Mouse (Mus musculus) ES-Bruce4 (cell line): Measurements from ENCODE around the gene Traf7. TPM values are rescaled to one million over a fixed set of nuclear protein-coding genes. Genes with fewer than 3 reads are reported as not detected.

Source experiments
- H3K27ac ChIP-seq: 2 replicates; pipeline ENCODE4 v1.5.1; 2012; ENCODE audit warnings: low read length, inconsistent platforms; ENCODE audit not compliant: insufficient read depth
- H3K27me3 ChIP-seq: 2 replicates; pipeline ENCODE4 v1.6.1; 2012; ENCODE audit warnings: mild to moderate bottlenecking, low read length, inconsistent platforms; ENCODE audit not compliant: control insufficient read depth, poor library complexity, insufficient read depth, severe bottlenecking
- H3K36me3 ChIP-seq: 2 replicates; pipeline ENCODE4 v1.6.1; 2012; ENCODE audit warnings: inconsistent platforms, mild to moderate bottlenecking, low read length, moderate library complexity; ENCODE audit not compliant: control insufficient read depth, poor library complexity, insufficient read depth, severe bottlenecking
- H3K4me1 ChIP-seq: one replicate; pipeline ENCODE4 v1.8.1; 2011; ENCODE audit warnings: low read length; ENCODE audit not compliant: control insufficient read depth, insufficient read depth
- H3K4me3 ChIP-seq: 2 replicates; pipeline ENCODE4 v1.5.1; 2011; ENCODE audit warnings: low read depth, mild to moderate bottlenecking, low read length
- H3K9ac ChIP-seq: 2 replicates; pipeline ENCODE4 v1.6.1; 2012; ENCODE audit warnings: low read depth, mild to moderate bottlenecking, inconsistent platforms; ENCODE audit not compliant: poor library complexity, severe bottlenecking
- H3K9me3 ChIP-seq: replicated peaks from 2 replicates; pipeline ENCODE4 v1.6.1; 2012; ENCODE audit warnings: mild to moderate bottlenecking, low read length, inconsistent platforms; ENCODE audit not compliant: control insufficient read depth, poor library complexity, insufficient read depth, severe bottlenecking
- CTCF ChIP-seq: IDR thresholded peaks from one replicate; pipeline ENCODE4 v1.8.1; 2011; ENCODE audit warnings: low read depth, low read length
- EP300 ChIP-seq: IDR thresholded peaks from 2 replicates; pipeline ENCODE4 v1.6.1; 2011; ENCODE audit warnings: low read depth, low read length; ENCODE audit not compliant: insufficient read depth
- POLR2A ChIP-seq: IDR thresholded peaks from one replicate; pipeline ENCODE4 v1.8.1; 2011; ENCODE audit warnings: low read length; ENCODE audit not compliant: insufficient read depth
- polyA plus RNA-seq: library from polyadenylated mRNA; stranded (reverse); fragments of >200 nt; gene quantifications from 2 replicates; pipeline ENCODE4 v1.2.4, GENCODE M21; 2011; ENCODE audit warnings: low read depth; ENCODE audit not compliant: missing spikeins, insufficient read depth, insufficient read length

Gene Traf7
- polyA plus RNA-seq, 1 experiment = 145 TPM

- Histone ChIP-seq H3K27me3 (no peaks in the 10 kb centered on the region), H3K9ac (no peak overlapping the region), H3K4me3 (no peak overlapping the region), H3K4me1 (no peaks in the 10 kb centered on the region), H3K36me3 (peaks cover 27% of the 10 kb centered on the region), H3K9me3 (no peaks in the 10 kb centered on the region), H3K27ac (no peak overlapping the region)
- TF ChIP-seq CTCF = no peak
- no peak for TF ChIP-seq POLR2A
- no peak for TF ChIP-seq EP300
Measured at GRCm38 (mm10) chr17:24531064-24531463, 3.3 kb upstream of the Traf7 start.

GRCm38 (mm10) chr17:24530361-24531050, 2.8 kb upstream of the Traf7 start:
- H3K27ac ChIP-seq = peak overlapping the region; percentile 96; the same call in 1 of the 2 replicates
- H3K9ac ChIP-seq = peak overlapping the region; percentile 98
- H3K4me3 ChIP-seq = peak overlapping the region; percentile 99
- no peak for TF ChIP-seq POLR2A
- TF ChIP-seq EP300 = no peak
- TF ChIP-seq CTCF = peak; percentile 10
- no peaks in the 10 kb centered on the region for H3K27me3 ChIP-seq
- H3K4me1 ChIP-seq = no peaks in the 10 kb centered on the region
- no peaks in the 10 kb centered on the region for H3K9me3 ChIP-seq
- H3K36me3 ChIP-seq = peaks cover 27% of the 10 kb centered on the region

- Histone ChIP-seq H3K9ac (peak overlapping the region; percentile 98), H3K27ac (peak overlapping the region; percentile 96), H3K4me1 (no peaks in the 10 kb centered on the region), H3K36me3 (peaks cover 27% of the 10 kb centered on the region), H3K4me3 (peak overlapping the region; percentile 99), H3K9me3 (no peaks in the 10 kb centered on the region), H3K27me3 (no peaks in the 10 kb centered on the region)
- TF ChIP-seq EP300 (no peak), CTCF (no peak), POLR2A (no peak)
Measured at GRCm38 (mm10) chr17:24529883-24530282, 2.1 kb upstream of the Traf7 start.

- no peak for TF ChIP-seq EP300
- TF ChIP-seq CTCF = peak; percentile 72
- peak; percentile 11 for TF ChIP-seq POLR2A
- Histone ChIP-seq H3K9me3 (no peaks in the 10 kb centered on the region), H3K27me3 (no peaks in the 10 kb centered on the region), H3K4me3 (peak overlapping the region; percentile 99), H3K4me1 (no peaks in the 10 kb centered on the region), H3K36me3 (peaks cover 27% of the 10 kb centered on the region), H3K9ac (peak overlapping the region; percentile 98), H3K27ac (peak overlapping the region; percentile 96)
Measured at GRCm38 (mm10) chr17:24529007-24529451, 1.3 kb upstream of the Traf7 start.

GRCm38 (mm10) chr17:24528560-24528918, 801 bp upstream of the Traf7 start:
- no peaks in the 10 kb centered on the region for H3K4me1 ChIP-seq
- TF ChIP-seq CTCF (no peak), EP300 (no peak)
- peak overlapping the region; percentile 96 for H3K27ac ChIP-seq
- peak overlapping the region; percentile 98 for H3K9ac ChIP-seq
- peak overlapping the region; percentile 99 for H3K4me3 ChIP-seq
- peaks cover 27% of the 10 kb centered on the region for H3K36me3 ChIP-seq
- H3K27me3 ChIP-seq = no peaks in the 10 kb centered on the region
- no peaks in the 10 kb centered on the region for H3K9me3 ChIP-seq

GRCm38 (mm10) chr17:24527315-24527714, 423 bp downstream of the Traf7 start:
- Histone ChIP-seq H3K36me3 (peaks cover 27% of the 10 kb centered on the region), H3K27ac (no peak overlapping the region), H3K4me3 (peak overlapping the region; percentile 99), H3K4me1 (no peaks in the 10 kb centered on the region), H3K27me3 (no peaks in the 10 kb centered on the region), H3K9me3 (no peaks in the 10 kb centered on the region), H3K9ac (peak overlapping the region; percentile 91)
- TF ChIP-seq POLR2A (no peak), CTCF (no peak), EP300 (no peak)
